Mouse (Mus musculus): Measurements from ENCODE around the gene Gas6. TPM values are rescaled to one million over a fixed set of nuclear protein-coding genes. Genes with fewer than 3 reads are reported as not detected.

Gas6 gene
- polyA plus RNA-seq, 1 experiment from 2014 or later, result 67.4 TPM

Other genes starting within 250 kb of the Gas6 start
- gene Adprhl1, start 240.3 kb downstream of the Gas6 start, polyA plus RNA-seq (2015; fragmentation: Nextera tagmentation; extraction: Ambion mirVana), result 0.59 and 0.60 TPM in 2 replicates
- gene Dcun1d2, start 206.4 kb downstream of the Gas6 start, polyA plus RNA-seq (2015; fragmentation: Nextera tagmentation; extraction: Ambion mirVana), result 34.4 and 35.4 TPM in 2 replicates
- 50.6 and 57.2 TPM in 2 replicates for gene Tmco3, start 206.3 kb downstream of the Gas6 start, polyA plus RNA-seq (2015; fragmentation: Nextera tagmentation; extraction: Ambion mirVana)
- 85.8 and 91.6 TPM in 2 replicates for gene Tfdp1, start 155.7 kb downstream of the Gas6 start, polyA plus RNA-seq (2015; fragmentation: Nextera tagmentation; extraction: Ambion mirVana)
- not detected in 2 replicates for gene Atp4b, start 97.7 kb downstream of the Gas6 start, polyA plus RNA-seq (2015; fragmentation: Nextera tagmentation; extraction: Ambion mirVana)
- gene Grk1, start 89.4 kb downstream of the Gas6 start, polyA plus RNA-seq (2015; fragmentation: Nextera tagmentation; extraction: Ambion mirVana), result not detected in 2 replicates
- 1.8 and 3.1 TPM in 2 replicates for gene Tmem255b, start 59.3 kb downstream of the Gas6 start, polyA plus RNA-seq (2015; fragmentation: Nextera tagmentation; extraction: Ambion mirVana)
- gene 1700029H14Rik, start 68.0 kb upstream of the Gas6 start, polyA plus RNA-seq (2015; fragmentation: Nextera tagmentation; extraction: Ambion mirVana), result not detected in 2 replicates
- 43.5 and 46.3 TPM in 2 replicates for gene Rasa3, start 183.1 kb upstream of the Gas6 start, polyA plus RNA-seq (2015; fragmentation: Nextera tagmentation; extraction: Ambion mirVana)
- 1.0 and 1.9 TPM in 2 replicates for gene Cfap97d2, start 211.4 kb upstream of the Gas6 start, polyA plus RNA-seq (2015; fragmentation: Nextera tagmentation; extraction: Ambion mirVana)

All from hindbrain, embryonic 16.5 days (tissue).